Mouse (Mus musculus) bone marrow, adult 2 months (tissue): Measurements from ENCODE around the gene Klf5.

Experiments
- CTCF ChIP-seq: fragments of 200-500 bp; IDR thresholded peaks from 2 replicates; pipeline ENCODE4 v1.5.1; 2011; ENCODE audit warnings: low read length, control low read depth; ENCODE audit not compliant: control insufficient read depth, insufficient read depth
- POLR2A ChIP-seq: fragments of 200-500 bp; IDR thresholded peaks from 2 replicates; pipeline ENCODE4 v1.6.1; 2011; ENCODE audit warnings: low read depth, mild to moderate bottlenecking, control low read depth, low read length, borderline replicate concordance; ENCODE audit not compliant: control insufficient read depth

DNA sequence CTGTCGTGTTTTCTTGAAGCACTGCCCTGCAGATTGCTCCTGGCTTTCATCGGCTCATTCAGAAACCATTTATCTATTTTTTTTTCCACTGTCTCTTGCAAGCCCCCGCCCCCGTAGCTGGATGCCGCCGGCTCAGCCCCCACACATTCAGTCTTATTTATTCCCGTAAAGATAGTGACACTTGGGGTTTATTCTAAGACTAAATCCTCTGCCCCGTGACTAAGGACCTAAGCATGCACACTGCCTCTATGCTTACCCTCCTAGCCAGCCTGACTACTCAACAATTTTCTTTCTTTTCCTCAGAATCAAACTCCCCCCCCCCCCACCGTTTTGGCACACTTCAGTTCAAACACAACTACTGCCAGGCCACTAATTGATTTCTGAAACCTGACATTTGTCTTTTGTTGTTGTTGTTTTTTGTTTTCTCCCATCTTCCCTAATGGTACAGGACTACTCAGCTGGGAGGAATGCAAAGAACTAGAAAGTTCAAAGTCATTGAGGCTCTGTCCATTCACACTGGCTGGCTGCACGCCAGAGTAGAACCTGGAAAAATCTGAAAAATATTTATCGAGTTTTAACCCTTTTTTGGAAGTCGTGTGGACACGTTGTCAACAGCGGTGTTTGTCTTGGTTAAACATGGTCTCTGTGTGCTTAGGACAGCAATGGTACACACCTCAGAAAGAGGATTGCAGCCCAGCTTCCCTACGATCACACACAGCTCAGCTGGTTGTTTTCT lies 2.7 kb upstream of the Klf5 start:
- TF ChIP-seq POLR2A (no peak), CTCF (no peak)
